Mouse (Mus musculus) myocyte (in vitro differentiated cells): ENCODE results near the gene Usp46.

ENCODE experiments used
- E2F4 ChIP-seq: IDR thresholded peaks from one replicate; pipeline ENCODE4 v1.6.1; 2011; ENCODE audit warnings: mild to moderate bottlenecking, control low read depth, moderate library complexity; ENCODE audit not compliant: insufficient read depth
- MAX ChIP-seq: IDR thresholded peaks from one replicate; pipeline ENCODE4 v1.6.1; 2011; ENCODE audit warnings: low read depth, mild to moderate bottlenecking, control low read depth
- MYOD1 ChIP-seq, 3 experiments: IDR thresholded peaks; one replicate each; pipeline ENCODE4 v1.6.1; 2011; ENCODE audit warnings: control low read depth in 2 of 3, low read depth in 2 of 3, mild to moderate bottlenecking in 2 of 3, moderate library complexity in 1 of 3; ENCODE audit not compliant: insufficient read length in 2 of 3, control insufficient read depth in 1 of 3
- MYOG ChIP-seq, 3 experiments: IDR thresholded peaks; one replicate each; pipeline ENCODE4 v1.6.1; 2011; ENCODE audit warnings: control low read depth in 2 of 3, low read depth in 2 of 3, mild to moderate bottlenecking in 2 of 3; ENCODE audit not compliant: insufficient read length in 2 of 3, control insufficient read depth in 1 of 3, insufficient read depth in 1 of 3
- POLR2A ChIP-seq: IDR thresholded peaks from one replicate; pipeline ENCODE4 v1.6.1; 2011; ENCODE audit warnings: low read depth, mild to moderate bottlenecking, control low read depth, moderate library complexity; ENCODE audit not compliant: insufficient read length
- POLR2AphosphoS2 ChIP-seq: IDR thresholded peaks from one replicate; pipeline ENCODE4 v1.6.1; 2011; ENCODE audit warnings: low read depth, control low read depth; ENCODE audit not compliant: insufficient read length
- REST ChIP-seq: IDR thresholded peaks from one replicate; pipeline ENCODE4 v1.6.1; 2011; ENCODE audit warnings: mild to moderate bottlenecking, control low read depth, moderate library complexity; ENCODE audit not compliant: insufficient read depth, insufficient read length
- SRF ChIP-seq: IDR thresholded peaks from one replicate; pipeline ENCODE4 v1.6.1; 2011; ENCODE audit warnings: low read depth; ENCODE audit not compliant: control insufficient read depth, insufficient read length
- TCF12 ChIP-seq: IDR thresholded peaks from one replicate; pipeline ENCODE4 v1.6.1; 2011; ENCODE audit warnings: mild to moderate bottlenecking, control low read depth; ENCODE audit not compliant: poor library complexity, insufficient read depth, severe bottlenecking
- USF1 ChIP-seq: IDR thresholded peaks from one replicate; pipeline ENCODE4 v1.6.1; 2011; ENCODE audit warnings: low read depth, mild to moderate bottlenecking, control low read depth, moderate library complexity

- TF ChIP-seq MAX (no peak), MYOG (IDR thresholded peaks at IDR 0.05; ENCODE audit: control insufficient read depth in 1 of 3, insufficient read depth in 1 of 3, insufficient read length in 2 of 3, low read depth in 2 of 3) (no peak), POLR2A (no peak), SRF (no peak), POLR2AphosphoS2 (no peak), MYOD1 (IDR thresholded peaks at IDR 0.05; ENCODE audit: control insufficient read depth in 1 of 3, insufficient read length in 2 of 3, low read depth in 2 of 3) (no peak), TCF12 (no peak), E2F4 (no peak), USF1 (no peak), REST (no peak)
Measured at GRCm38 (mm10) chr5:74052171-74052909, 15.9 kb downstream of the Usp46 start.
